Mouse (Mus musculus): ENCODE results near the gene Anxa5. TPM values are rescaled to one million over a fixed set of nuclear protein-coding genes. Genes with fewer than 3 reads are reported as not detected.

Anxa5 gene
- total RNA-seq (2021), result 592 and 680 TPM in 2 replicates
- long read RNA-seq, transcript Anxa5-201 (13 exons, 1,731 nt), result major isoform, 743 of 769 reads
- long read RNA-seq, partial matches to known transcripts, result 16 of 769 reads
- long read RNA-seq, other reads (novel, unspliced or antisense), result 9 of 769 reads

GRCm38 (mm10) chr3:36475532-36476087, at the start of gene Anxa5, which contains the start of gene 1810062G17Rik:
Gene Anxa5, minus strand, starts transcription at chr3:36475894.
Gene 1810062G17Rik, plus strand, starts transcription at chr3:36475937.
- DNase-seq, result peak; percentile 97

GRCm38 (mm10) chr3:36524466-36524865, 48.8 kb upstream of the Anxa5 start:
- DNase-seq, result no peak

- DNase-seq, result no peak
Observed at GRCm38 (mm10) chr3:36522137-36522536, 46.4 kb upstream of the Anxa5 start.

- peak; percentile 34 for DNase-seq
Observed at GRCm38 (mm10) chr3:36521073-36522060, 45.7 kb upstream of the Anxa5 start, which contains the start of gene Gm11549. Gene Gm11549, minus strand, starts transcription at chr3:36521813.

GRCm38 (mm10) chr3:36516196-36516595, 40.5 kb upstream of the Anxa5 start:
- no peak for DNase-seq

GRCm38 (mm10) chr3:36511491-36511890, 35.8 kb upstream of the Anxa5 start:
- DNase-seq, result no peak

- DNase-seq, result no peak
Observed at GRCm38 (mm10) chr3:36505809-36506735, 30.4 kb upstream of the Anxa5 start.

GRCm38 (mm10) chr3:36505306-36505705, 29.6 kb upstream of the Anxa5 start:
- no peak for DNase-seq

- no peak for DNase-seq
Observed at GRCm38 (mm10) chr3:36501546-36501945, 25.9 kb upstream of the Anxa5 start.

- DNase-seq, result no peak
Observed at GRCm38 (mm10) chr3:36500976-36501375, 25.3 kb upstream of the Anxa5 start.

- DNase-seq, result no peak
Observed at GRCm38 (mm10) chr3:36499418-36499817, 23.7 kb upstream of the Anxa5 start.

GRCm38 (mm10) chr3:36498224-36498623, 22.5 kb upstream of the Anxa5 start:
- no peak for DNase-seq

- peak; percentile 76 for DNase-seq
Observed at GRCm38 (mm10) chr3:36496746-36497145, 21.1 kb upstream of the Anxa5 start.

GRCm38 (mm10) chr3:36496273-36496672, 20.6 kb upstream of the Anxa5 start:
- DNase-seq, result no peak

- DNase-seq, result peak; percentile 94
Observed at GRCm38 (mm10) chr3:36495436-36495835, 19.7 kb upstream of the Anxa5 start.

- DNase-seq, result no peak
Observed at GRCm38 (mm10) chr3:36494613-36495012, 18.9 kb upstream of the Anxa5 start.

GRCm38 (mm10) chr3:36493641-36494283, 18.1 kb upstream of the Anxa5 start:
- no peak for DNase-seq

GRCm38 (mm10) chr3:36492716-36493391, 17.2 kb upstream of the Anxa5 start:
- no peak for DNase-seq

GRCm38 (mm10) chr3:36491535-36491934, 15.8 kb upstream of the Anxa5 start:
- no peak for DNase-seq

- no peak for DNase-seq
Observed at GRCm38 (mm10) chr3:36489590-36489910, 13.9 kb upstream of the Anxa5 start.

All from adrenal gland, postnatal 25 days (tissue).